Mouse (Mus musculus) heart, adult 18-20 months (tissue): ENCODE measurements around the gene Hoxa1. TPM values are rescaled to one million over a fixed set of nuclear protein-coding genes. Genes with fewer than 3 reads are reported as not detected.

Source experiments
- DNase-seq, 2 experiments: peaks; one replicate each; pipeline ENCODE4 v3.0.0; 2021 to 2022; ENCODE audit warnings: mixed read lengths in 1 of 2
- total RNA-seq, 2 experiments: library from RNA; stranded (reverse); gene quantifications; 2 replicates each; pipeline ENCODE4 v1.2.3; 2021

Gene Hoxa1
- total RNA-seq, 2 experiments from 2014 or later = 0.12 to 0.23 TPM

GRCm38 (mm10) chr6:52189909-52190308 is 31.8 kb upstream of the Hoxa1 start:
- DNase-seq = no peak

- DNase-seq = no peak
Measured at GRCm38 (mm10) chr6:52189172-52189591, 31.1 kb upstream of the Hoxa1 start.

- DNase-seq = no peak
Measured at GRCm38 (mm10) chr6:52186500-52186899, 28.4 kb upstream of the Hoxa1 start.

- no peak for DNase-seq
Measured at GRCm38 (mm10) chr6:52185834-52186233, 27.7 kb upstream of the Hoxa1 start.

DNA sequence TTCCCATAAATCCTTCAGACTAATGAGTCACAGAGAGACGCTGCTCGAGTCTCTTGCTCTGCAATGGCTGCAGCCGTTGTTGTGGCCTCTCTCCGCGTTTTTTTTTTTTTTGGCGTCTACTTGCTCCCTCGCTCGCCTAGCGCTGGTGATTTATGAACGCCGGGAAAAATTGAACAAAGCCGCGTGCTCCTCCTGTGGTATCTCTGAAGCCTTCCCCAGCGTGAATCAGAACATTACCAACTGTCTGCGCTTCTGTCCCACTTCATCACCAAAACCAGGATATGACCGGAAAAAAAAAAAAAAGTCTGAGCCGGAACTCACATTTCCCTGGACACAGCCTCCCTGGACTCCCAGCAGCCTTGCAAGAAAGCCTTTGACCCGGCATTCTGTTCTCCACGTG is 27.1 kb upstream of the Hoxa1 start:
- no peak for DNase-seq

DNA sequence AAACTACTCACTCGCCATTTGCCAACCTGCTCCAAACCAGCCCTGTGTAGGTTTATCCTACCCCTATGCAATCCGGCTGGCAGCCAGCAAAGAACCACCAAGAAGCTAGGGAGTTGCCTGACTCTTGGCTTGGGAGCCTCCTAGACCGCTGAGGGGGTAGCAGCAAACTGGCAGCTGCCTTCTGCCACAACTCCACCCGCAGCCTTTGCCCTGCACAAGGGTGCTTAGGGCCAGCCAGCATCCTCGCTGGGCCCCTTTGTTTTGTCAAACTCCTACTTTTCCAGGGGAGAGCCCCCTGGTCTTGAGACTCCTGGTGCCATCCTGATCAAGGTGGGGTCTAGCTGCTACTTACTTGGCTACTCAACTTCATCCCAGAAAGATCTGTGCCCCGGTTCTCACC is 26.6 kb upstream of the Hoxa1 start:
- no peak for DNase-seq

DNA sequence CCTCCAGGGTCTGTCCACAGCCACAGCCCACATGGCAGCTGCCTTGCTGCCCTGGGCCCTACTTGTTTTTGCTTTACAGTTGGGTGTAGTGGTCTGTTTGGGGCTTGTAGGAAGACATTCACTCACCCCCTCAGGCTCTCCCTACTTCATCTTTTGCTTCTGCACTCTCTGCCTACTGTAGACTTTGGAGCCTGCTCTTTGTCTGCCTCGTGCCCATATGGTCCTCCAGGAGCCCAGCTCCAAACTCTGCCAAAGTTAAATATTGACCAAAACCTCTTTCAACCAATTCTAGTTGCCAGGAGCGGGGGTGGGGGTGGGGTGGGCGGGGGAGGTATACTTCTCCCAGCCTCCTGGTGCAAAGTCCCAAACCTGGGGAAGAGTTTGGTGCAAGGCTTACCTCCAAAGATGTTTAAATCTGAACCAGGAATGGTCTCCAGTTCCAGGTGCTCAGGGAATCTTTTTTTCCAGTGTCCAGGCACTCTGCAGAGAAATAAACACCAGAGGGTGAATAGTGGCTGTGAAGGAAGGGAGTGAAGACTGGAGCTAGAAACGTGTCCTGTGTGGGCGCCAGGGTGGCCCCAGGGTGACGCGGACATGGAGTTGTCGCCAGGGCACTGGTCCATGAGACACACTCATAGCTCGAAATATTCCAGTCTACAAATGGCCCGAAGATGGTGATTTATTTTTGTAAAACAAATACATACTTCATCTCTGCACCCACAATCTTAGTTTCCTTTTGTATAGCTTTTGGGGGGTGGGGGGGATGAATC is 25.4 kb upstream of the Hoxa1 start:
- DNase-seq = no peak

GRCm38 (mm10) chr6:52182793-52183192 is 24.7 kb upstream of the Hoxa1 start:
- DNase-seq = no peak

DNA sequence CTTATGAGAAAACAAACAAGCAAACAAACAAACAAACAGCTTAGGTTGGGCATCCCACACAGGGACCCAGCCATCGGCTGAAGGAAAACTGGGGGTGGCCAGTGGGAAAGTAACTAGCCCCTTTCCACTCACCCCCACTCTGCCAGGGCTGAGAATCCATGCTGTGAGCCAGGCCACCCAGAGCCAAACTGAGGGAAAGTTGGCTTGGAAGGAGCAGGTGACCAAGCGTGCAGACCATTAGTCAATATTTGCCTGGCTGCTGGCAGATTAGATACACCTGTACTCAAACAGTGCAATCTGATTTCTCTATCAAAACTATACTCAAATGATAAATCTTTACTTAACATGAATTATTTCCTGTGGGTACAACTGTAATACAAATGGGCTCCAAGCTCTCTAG is 23.9 kb upstream of the Hoxa1 start:
- no peak for DNase-seq

DNA sequence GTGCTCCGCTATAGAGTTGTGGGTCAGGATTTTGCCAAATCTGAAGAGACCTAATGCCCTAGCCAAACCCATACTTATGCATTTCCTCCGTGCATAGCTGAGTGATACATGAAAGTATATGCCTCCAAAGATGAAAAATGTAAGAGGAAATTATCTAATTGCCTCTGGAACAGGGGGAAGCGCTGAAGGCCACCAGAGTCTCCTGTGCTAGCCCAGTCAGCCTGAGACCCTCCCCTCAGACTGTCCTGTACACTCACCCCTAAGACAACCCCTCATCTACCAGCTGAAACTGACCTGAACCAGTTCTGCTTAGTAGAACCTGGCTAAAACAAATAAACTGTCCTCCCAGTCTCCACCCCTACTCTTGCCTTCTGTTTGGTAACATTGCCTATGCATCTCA is 22.6 kb upstream of the Hoxa1 start:
- DNase-seq = no peak

GRCm38 (mm10) chr6:52180213-52180710 is 22.1 kb upstream of the Hoxa1 start:
- DNase-seq = no peak

DNA sequence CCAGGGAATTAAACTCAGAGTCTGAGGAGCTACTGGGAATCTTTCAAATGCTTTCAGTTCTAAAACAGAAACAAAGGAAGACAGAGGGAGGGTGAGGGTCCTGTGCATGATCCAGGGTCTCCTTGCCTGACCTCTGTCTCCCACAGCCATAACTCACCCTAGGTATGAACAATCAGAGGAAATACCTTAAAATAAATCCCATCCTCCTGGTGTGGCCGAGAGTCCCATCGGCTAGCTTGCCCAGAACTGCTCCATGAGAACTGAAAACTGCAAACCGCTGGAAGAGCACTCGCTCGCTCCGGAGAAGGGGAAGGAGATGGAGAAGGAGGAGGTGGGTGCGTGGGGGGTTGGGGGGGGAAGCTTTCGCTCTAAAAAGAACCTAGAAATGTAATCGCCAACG is 21.6 kb upstream of the Hoxa1 start:
- no peak for DNase-seq

- no peak for DNase-seq
Measured at GRCm38 (mm10) chr6:52178918-52179665, 21.0 kb upstream of the Hoxa1 start.

DNA sequence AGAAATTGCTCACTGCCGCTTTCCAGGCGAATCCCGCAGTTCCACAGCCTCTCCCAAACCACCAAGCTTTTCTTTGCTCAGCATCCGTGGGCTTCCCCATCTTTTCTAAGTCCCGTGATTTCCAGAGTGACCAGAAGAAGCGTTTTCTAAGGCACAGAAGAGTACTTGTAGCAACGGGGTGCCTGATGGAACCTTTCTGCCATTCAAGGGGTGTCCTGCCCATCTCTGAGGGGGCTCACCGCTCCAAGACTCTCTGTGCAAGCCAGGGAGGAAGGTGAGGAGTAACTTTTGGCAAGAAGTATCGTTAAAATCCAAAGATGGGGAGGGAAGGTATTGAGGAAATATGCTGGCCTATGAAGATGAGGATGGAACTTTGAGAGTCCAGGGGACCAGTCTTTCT is 19.7 kb upstream of the Hoxa1 start:
- no peak for DNase-seq

DNA sequence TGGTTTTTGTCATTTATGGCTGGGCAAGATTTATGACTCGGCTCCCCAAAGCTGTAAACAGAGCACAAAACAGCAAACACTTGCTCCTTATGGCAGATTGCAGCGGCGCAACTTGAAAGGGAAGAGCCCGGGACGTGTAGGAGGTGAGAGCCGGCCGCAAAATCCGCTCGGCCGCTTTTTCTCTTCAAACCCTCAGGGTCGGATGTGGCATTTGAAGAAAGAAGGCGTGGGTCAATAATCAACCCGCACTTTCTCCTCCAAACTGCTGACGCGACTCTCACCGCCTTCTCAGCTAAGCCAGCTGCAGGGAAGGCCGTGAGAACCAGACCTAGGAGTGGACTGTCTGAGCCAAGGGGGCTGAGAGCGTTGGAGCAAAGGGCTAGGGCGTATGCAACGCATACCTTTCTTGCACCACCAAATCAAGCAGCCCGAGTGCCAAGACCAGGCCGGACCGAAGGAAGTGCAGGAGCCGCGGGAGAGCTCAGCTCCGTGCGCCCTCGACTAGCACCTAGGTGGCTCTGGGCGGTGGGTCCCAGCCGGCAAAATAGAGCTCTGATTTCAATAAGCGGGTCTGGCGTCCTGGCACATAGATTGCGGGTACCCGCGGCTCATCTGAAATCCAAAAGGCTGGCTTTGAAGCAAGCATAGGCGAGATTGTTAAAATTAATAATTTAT is 19.1 kb upstream of the Hoxa1 start, which contains the start of gene 5730596B20Rik:
TSS of gene 5730596B20Rik (plus strand) at position 438 of the 675 bp plus-strand sequence.
- DNase-seq = no peak

DNA sequence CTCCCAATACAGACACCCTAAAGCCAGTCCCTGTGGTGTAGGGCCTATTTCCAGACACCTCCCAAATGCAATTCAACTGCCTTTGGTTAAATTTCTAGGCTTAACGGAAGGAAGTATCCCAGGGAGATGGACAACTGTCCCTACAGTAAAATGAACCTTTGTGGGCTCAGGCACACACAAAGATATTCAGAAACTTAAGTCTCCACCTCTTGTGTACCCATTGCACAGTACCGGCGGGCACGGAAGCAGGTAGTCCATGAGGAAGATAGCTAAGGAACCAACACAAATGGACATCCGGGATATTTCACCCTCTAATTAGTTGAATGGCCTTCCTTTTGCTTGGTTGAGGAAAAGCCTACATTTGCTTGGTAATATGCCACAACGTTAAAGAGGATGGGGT is 18.3 kb upstream of the Hoxa1 start:
- no peak for DNase-seq

GRCm38 (mm10) chr6:52175864-52176263 is 17.7 kb upstream of the Hoxa1 start:
- DNase-seq = no peak

DNA sequence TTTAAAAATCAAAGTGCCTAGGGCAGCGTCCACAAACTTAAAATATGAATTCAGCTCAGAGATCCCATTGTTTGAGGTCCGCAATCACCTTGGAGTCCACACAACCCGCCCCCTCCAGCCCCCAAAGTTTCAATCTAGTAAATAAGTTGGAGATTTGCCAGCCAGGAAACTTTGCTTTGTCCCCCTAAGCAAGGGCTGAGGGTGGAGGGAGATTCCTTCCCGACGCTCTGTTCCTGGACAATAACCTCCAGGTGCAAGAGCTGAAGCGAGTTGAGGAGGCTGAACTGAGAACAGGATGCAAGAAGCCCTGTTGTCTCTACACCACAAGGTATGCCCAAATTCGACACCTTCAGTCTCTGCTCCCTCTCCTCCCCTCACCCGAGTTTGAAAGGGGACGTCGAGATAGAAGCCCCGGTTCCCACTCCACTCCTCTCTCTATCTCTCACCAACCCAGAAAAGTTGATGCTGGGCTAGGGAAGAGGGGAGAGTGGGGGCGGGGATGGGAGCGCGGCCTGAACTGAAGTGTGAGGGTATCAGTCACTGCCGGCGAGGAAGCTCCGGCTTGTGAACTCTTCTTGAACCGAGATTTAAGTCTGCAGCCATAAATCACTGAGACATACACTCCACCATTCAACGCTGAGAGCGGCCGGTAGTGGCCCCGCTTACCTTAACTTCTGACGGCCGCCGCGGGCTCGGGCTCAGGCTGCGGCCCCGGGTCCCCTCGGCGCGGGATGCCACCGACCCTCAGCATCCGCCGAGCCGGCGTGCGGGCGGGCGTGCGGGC is 17.0 kb upstream of the Hoxa1 start:
- no peak for DNase-seq

- no peak for DNase-seq
Measured at GRCm38 (mm10) chr6:52173648-52174047, 15.5 kb upstream of the Hoxa1 start.

DNA sequence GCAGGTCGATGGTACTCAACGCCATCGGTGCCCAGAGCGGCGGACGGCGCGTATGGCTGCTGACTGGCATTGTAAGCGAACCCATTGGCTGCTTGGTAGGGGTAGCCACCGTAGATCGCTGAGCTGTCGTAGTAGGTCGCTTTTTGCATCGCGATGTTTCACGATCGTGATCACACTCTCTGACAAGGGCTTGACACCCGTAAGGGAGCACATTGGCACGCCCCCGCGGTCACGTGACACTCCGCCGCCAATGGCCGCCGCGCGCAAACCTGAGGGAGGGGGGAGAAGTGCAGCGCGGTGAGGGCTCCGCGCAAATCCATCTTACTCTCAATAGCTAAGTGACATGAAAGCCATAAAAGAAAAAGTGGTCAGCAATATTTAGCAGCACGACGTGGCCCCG is 14.4 kb upstream of the Hoxa1 start:
- DNase-seq = peak; percentile 54 to 72

DNA sequence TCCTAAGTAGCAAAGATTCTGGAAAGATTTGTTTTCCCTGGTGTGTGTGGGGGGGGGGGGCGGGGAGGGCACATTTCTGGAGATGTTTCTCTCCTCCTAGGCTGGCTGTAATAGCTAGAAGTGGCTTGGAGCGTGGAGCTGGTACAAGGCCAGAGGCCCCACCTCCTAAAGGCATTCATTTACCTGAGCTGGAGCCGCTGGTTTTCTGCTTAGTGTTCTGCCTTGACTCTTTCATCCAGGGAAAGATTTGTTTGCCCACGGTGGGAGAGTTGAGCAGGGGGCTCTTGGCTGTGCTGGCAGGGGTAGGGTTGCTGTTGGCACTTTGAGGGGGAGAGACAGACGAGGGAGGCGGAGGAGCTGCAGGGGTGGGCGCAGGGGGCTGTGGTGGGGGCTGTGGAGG is 13.8 kb upstream of the Hoxa1 start:
- no peak for DNase-seq

DNA sequence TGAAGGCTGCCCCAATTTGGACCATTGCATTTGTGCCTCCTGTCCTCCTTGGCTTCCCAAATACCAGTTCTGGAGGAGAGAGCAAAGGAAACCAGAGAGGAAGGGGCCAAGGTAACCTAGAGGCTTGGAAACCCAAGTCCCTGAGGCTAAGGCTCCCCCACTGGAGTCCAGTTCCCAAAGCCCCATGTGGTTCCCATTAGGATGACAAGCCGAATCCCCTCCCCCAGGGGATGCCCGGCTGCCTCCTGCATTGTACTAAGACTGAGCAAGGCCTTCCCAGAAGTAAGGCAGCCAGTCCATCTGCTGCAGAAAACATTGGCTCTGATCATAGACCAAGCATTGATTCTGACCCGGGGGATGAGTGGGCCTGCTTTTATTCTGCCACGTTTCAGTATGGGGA is 13.2 kb upstream of the Hoxa1 start:
- no peak for DNase-seq
